Mouse (Mus musculus) ES-E14 (cell line): Measurements from ENCODE around the gene Zfp322a. TPM values are rescaled to one million over a fixed set of nuclear protein-coding genes. Genes with fewer than 3 reads are reported as not detected.
"Not testable (repeated sequence)": the region's sequence is repeated elsewhere in the genome, so short reads cannot be mapped to it uniquely, and the experiment has no call there.

ENCODE experiments used
- DNase-seq: peaks from one replicate; pipeline ENCODE4 v3.0.0-alpha.2; 2013; ENCODE audit warnings: low read depth, low spot score
- H3K27ac ChIP-seq: 2 replicates; pipeline ENCODE4 v1.5.1; 2012; ENCODE audit warnings: low read depth, mild to moderate bottlenecking, low read length, moderate library complexity, mixed read lengths; ENCODE audit not compliant: poor library complexity, insufficient read depth, severe bottlenecking
- H3K36me3 ChIP-seq: 2 replicates; pipeline ENCODE4 v1.6.1; 2012; ENCODE audit warnings: mild to moderate bottlenecking, low read length, moderate library complexity, mixed read lengths; ENCODE audit not compliant: control insufficient read depth, poor library complexity, insufficient read depth, severe bottlenecking
- H3K4me1 ChIP-seq, 2 experiments: fragments of 150-350 bp in 1 of 2; sonication (generic) in 1 of 2; 2 replicates each; pipeline ENCODE4 v1.6.1; 2012; ENCODE audit warnings: low read length in 2 of 2, mild to moderate bottlenecking in 1 of 2, mixed read lengths in 1 of 2; ENCODE audit not compliant: control insufficient read depth in 2 of 2, insufficient read depth in 2 of 2, poor library complexity in 1 of 2
- H3K4me3 ChIP-seq, 2 experiments: fragments of 150-350 bp in 1 of 2; sonication (generic) in 1 of 2; 2 replicates each; pipeline ENCODE4 v1.5.1; 2012; ENCODE audit warnings: low read length in 2 of 2, low read depth in 1 of 2, mild to moderate bottlenecking in 1 of 2, mixed read lengths in 1 of 2; ENCODE audit not compliant: insufficient read depth in 1 of 2, poor library complexity in 1 of 2, severe bottlenecking in 1 of 2
- H3K9ac ChIP-seq: 2 replicates; pipeline ENCODE4 v1.6.1; 2012; ENCODE audit warnings: low read depth, mild to moderate bottlenecking, low read length, mixed read lengths; ENCODE audit not compliant: poor library complexity, insufficient read depth, severe bottlenecking
- H3K9me3 ChIP-seq: fragments of 150-350 bp; sonication (generic); 2 replicates; pipeline ENCODE4 v1.6.1; 2012; ENCODE audit warnings: low read depth, mild to moderate bottlenecking, low read length; ENCODE audit not compliant: control insufficient read depth, insufficient read depth
- CHD2 ChIP-seq: IDR thresholded peaks from 2 replicates; pipeline ENCODE4 v1.6.1; 2014; ENCODE audit warnings: mild to moderate bottlenecking, low read depth, low read length, inconsistent platforms
- HCFC1 ChIP-seq: IDR thresholded peaks from 2 replicates; pipeline ENCODE4 v1.6.1; 2012; ENCODE audit warnings: low read length, inconsistent platforms, borderline replicate concordance; ENCODE audit not compliant: insufficient read depth
- MAFK ChIP-seq: IDR thresholded peaks from 2 replicates; pipeline ENCODE4 v1.6.1; 2014; ENCODE audit warnings: mild to moderate bottlenecking, low read depth, low read length, inconsistent platforms; ENCODE audit not compliant: insufficient read depth
- ZC3H11A ChIP-seq: IDR thresholded peaks from 2 replicates; pipeline ENCODE4 v1.6.1; 2012; ENCODE audit warnings: low read depth, mild to moderate bottlenecking, inconsistent platforms, low read length, borderline replicate concordance
- ZNF384 ChIP-seq: IDR thresholded peaks from 2 replicates; pipeline ENCODE4 v1.6.1; 2012; ENCODE audit warnings: low read depth, low read length, inconsistent platforms
- in situ Hi-C, 2 experiments: fragments of 600-800 bp; cut with MboI; formaldehyde crosslinking; loops; one replicate each; pipeline ENCODE4 v1.15.1; 2025; ENCODE audit warnings: low sequenced_read_pairs in 2 of 2, inconsistent platforms in 1 of 2; ENCODE audit not compliant: unreplicated experiment in 2 of 2
- total RNA-seq: library from RNA; depleted of rRNA; stranded (reverse); fragments of 300-350 nt; gene quantifications from 2 replicates; pipeline ENCODE4 v1.2.3, GENCODE M21; 2012

The Zfp322a gene
- total RNA-seq, 1 experiment = 15.9 TPM

DNA sequence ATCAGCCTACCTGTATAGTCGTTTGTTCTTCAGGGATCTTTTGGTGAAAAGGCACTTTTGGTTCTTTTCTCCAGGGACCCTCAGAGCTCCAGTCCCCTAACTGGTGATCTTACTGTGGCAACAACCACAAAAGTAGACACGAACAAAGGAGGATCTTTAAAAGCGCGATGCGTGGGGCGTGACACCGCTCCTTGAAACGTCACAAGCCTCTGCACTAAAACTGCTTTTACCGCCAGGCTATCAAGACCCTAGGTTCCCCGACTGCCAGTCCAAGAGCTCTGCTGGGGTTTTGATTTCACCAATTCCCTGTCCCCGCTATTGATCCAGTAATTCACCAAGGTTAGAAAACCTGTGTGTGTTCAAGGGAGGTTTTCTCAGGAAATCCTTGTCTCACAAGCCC is 59.0 kb downstream of the Zfp322a start:
- no peak for TF ChIP-seq ZNF384
- TF ChIP-seq ZC3H11A = no peak
- TF ChIP-seq HCFC1 = no peak
- TF ChIP-seq CHD2 = no peak
- no peak for TF ChIP-seq MAFK
- no peaks in the 10 kb centered on the region for H3K9me3 ChIP-seq
- H3K27ac ChIP-seq = no peak overlapping the region
- H3K4me3 ChIP-seq = peak overlapping the region; percentile 72 to 87
- H3K9ac ChIP-seq = no peak overlapping the region
- H3K36me3 ChIP-seq = no peaks in the 10 kb centered on the region
- peaks cover 0 to 2% of the 10 kb centered on the region in 2 experiments; a peak in 2 of 4 replicates for H3K4me1 ChIP-seq
- in situ Hi-C loops = loop anchor here (25.0 kb wide), 2 partner anchors 202 to 1398 kb away; no protein-coding TSS in a partner anchor
- DNase-seq = no peak

- H3K9ac ChIP-seq = peak overlapping the region; percentile 55; the same call in 1 of the 2 replicates
- H3K9me3 ChIP-seq = no peaks in the 10 kb centered on the region
- no peak for DNase-seq
- peak overlapping the region; percentile 72 to 87 for H3K4me3 ChIP-seq
- TF ChIP-seq MAFK (no peak), ZNF384 (no peak), CHD2 (no peak), ZC3H11A (no peak), HCFC1 (no peak)
- H3K4me1 ChIP-seq = peaks cover 0 to 2% of the 10 kb centered on the region in 2 experiments; a peak in 2 of 4 replicates
- no peak overlapping the region for H3K27ac ChIP-seq
- in situ Hi-C loops = loop anchor here (5.0 to 25.0 kb wide), 3 partner anchors 98 to 1397 kb away; no protein-coding TSS in a partner anchor
- no peaks in the 10 kb centered on the region for H3K36me3 ChIP-seq
These were observed 59.5 kb downstream of the Zfp322a start for GRCm38 (mm10) chr13:23309495-23310011.

- H3K36me3 ChIP-seq, DNase-seq, H3K4me1 ChIP-seq, H3K9me3 ChIP-seq, H3K27ac ChIP-seq, H3K9ac ChIP-seq: not testable (repeated sequence)
- peak; percentile 56 for TF ChIP-seq MAFK
- peak overlapping the region; percentile 72 to 87 for H3K4me3 ChIP-seq
- in situ Hi-C loops = loop anchor here (5.0 to 25.0 kb wide), 3 partner anchors 99 to 1396 kb away; no protein-coding TSS in a partner anchor
These were observed 60.2 kb downstream of the Zfp322a start for GRCm38 (mm10) chr13:23308639-23309307.

- H3K4me1 ChIP-seq = no peaks in the 10 kb centered on the region; a peak in 1 of 4 replicates
- no peak for DNase-seq
- H3K9me3 ChIP-seq = no peaks in the 10 kb centered on the region
- H3K9ac ChIP-seq = peak overlapping the region; percentile 60
- in situ Hi-C loops = loop anchor here (5.0 to 25.0 kb wide), 3 partner anchors 100 to 1395 kb away; no protein-coding TSS in a partner anchor
- H3K27ac ChIP-seq = no peak overlapping the region
- TF ChIP-seq ZC3H11A (no peak), MAFK (peak; percentile 83)
- peak overlapping the region; percentile 62 to 70 for H3K4me3 ChIP-seq
- H3K36me3 ChIP-seq = no peaks in the 10 kb centered on the region
These were observed 61.8 kb downstream of the Zfp322a start for GRCm38 (mm10) chr13:23307069-23307814.
